Mouse (Mus musculus) forebrain, embryonic 14.5 days (tissue): ENCODE results near the gene Bcl10. TPM values are rescaled to one million over a fixed set of nuclear protein-coding genes. Genes with fewer than 3 reads are reported as not detected.

Source experiments
- ATAC-seq: fragments of 200-750 bp; cut with Nextera tagmentation; 2 replicates; pipeline ENCODE4 v1.8.0; 2017; ENCODE audit warnings: mild to moderate bottlenecking, moderate library complexity
- DNase-seq: peaks from one replicate; pipeline ENCODE4 v3.0.0-alpha.2; 2015; ENCODE audit warnings: low spot score
- H3K27ac ChIP-seq: fragments of 300-500 bp; sonication (generic); 2 replicates; pipeline ENCODE4 v1.5.1; 2014; ENCODE audit warnings: low read depth, mild to moderate bottlenecking, control low read depth, low read length, moderate library complexity
- H3K27me3 ChIP-seq: fragments of 300-500 bp; sonication (generic); replicated peaks from 2 replicates; pipeline ENCODE4 v1.6.1; 2014; ENCODE audit warnings: low read length, control low read depth, mixed read lengths; ENCODE audit not compliant: control insufficient read depth, insufficient read depth
- H3K36me3 ChIP-seq: fragments of 300-500 bp; sonication (generic); 2 replicates; pipeline ENCODE4 v1.6.1; 2014; ENCODE audit warnings: low read length, control low read depth; ENCODE audit not compliant: control insufficient read depth, insufficient read depth
- H3K4me1 ChIP-seq: fragments of 300-500 bp; sonication (generic); 2 replicates; pipeline ENCODE4 v1.6.1; 2014; ENCODE audit warnings: antibody characterized with exemption, low read length, control low read depth; ENCODE audit not compliant: control insufficient read depth, insufficient read depth
- H3K4me2 ChIP-seq: fragments of 300-500 bp; sonication (generic); 2 replicates; pipeline ENCODE4 v1.6.1; 2014; ENCODE audit warnings: mild to moderate bottlenecking, control low read depth, low read length
- H3K4me3 ChIP-seq: fragments of 300-500 bp; sonication (generic); 2 replicates; pipeline ENCODE4 v1.5.1; 2014; ENCODE audit warnings: low read depth, low read length, control low read depth
- H3K9ac ChIP-seq: fragments of 300-500 bp; sonication (generic); 2 replicates; pipeline ENCODE4 v1.6.1; 2014; ENCODE audit warnings: mild to moderate bottlenecking, low read length, control low read depth, moderate library complexity
- H3K9me3 ChIP-seq: fragments of 300-500 bp; sonication (generic); replicated peaks from 2 replicates; pipeline ENCODE4 v1.6.1; 2016; ENCODE audit warnings: low read length, control low read depth, mixed read lengths; ENCODE audit not compliant: control insufficient read depth
- WGBS: fragments of 180-500 bp; shearing (Covaris S2); extraction: QIAGEN DNeasy Blood & Tissue Kit; methylation state at CpG from one replicate; pipeline ENCODE4 v1.1.7; 2014; 5-methylcytosine and 5-hydroxymethylcytosine counted together
- polyA plus RNA-seq: library from polyadenylated mRNA; unstranded; fragments of >200 nt; fragmentation: Nextera tagmentation; extraction: Ambion mirVana; gene quantifications from 2 replicates; pipeline ENCODE4 v1.2.1, GENCODE M21; 2014

The Bcl10 gene
- polyA plus RNA-seq, 1 experiment from 2014 or later = 41.7 TPM

GRCm38 (mm10) chr3:145923874-145924577, 1.4 kb downstream of the Bcl10 start:
- WGBS = under 1% methylated on average over 56 of the region's 58 CpGs
- peak overlapping the region; percentile 74 for H3K4me2 ChIP-seq
- H3K9me3 ChIP-seq = no peaks in the 10 kb centered on the region
- peak overlapping the region; percentile 82 for H3K9ac ChIP-seq
- H3K36me3 ChIP-seq = peaks cover 6% of the 10 kb centered on the region
- peak overlapping the region; percentile 80 for H3K4me3 ChIP-seq
- H3K4me1 ChIP-seq = peaks cover 9% of the 10 kb centered on the region
- no peaks in the 10 kb centered on the region for H3K27me3 ChIP-seq
- peak; percentile 100 for DNase-seq
- ATAC-seq = peak; percentile 100
- peak overlapping the region; percentile 90 for H3K27ac ChIP-seq

GRCm38 (mm10) chr3:145924649-145925337, 2.2 kb downstream of the Bcl10 start:
- H3K36me3 ChIP-seq = peaks cover 6% of the 10 kb centered on the region
- H3K27ac ChIP-seq = peak overlapping the region; percentile 90
- H3K4me3 ChIP-seq = peak overlapping the region; percentile 80
- peaks cover 9% of the 10 kb centered on the region for H3K4me1 ChIP-seq
- peak overlapping the region; percentile 74 for H3K4me2 ChIP-seq
- H3K9me3 ChIP-seq = no peaks in the 10 kb centered on the region
- no peaks in the 10 kb centered on the region for H3K27me3 ChIP-seq
- DNase-seq = peak; percentile 56
- peak overlapping the region; percentile 82 for H3K9ac ChIP-seq
- WGBS = 5% methylated on average over 39 of the region's 39 CpGs
- peak; percentile 17 for ATAC-seq

- peak overlapping the region; percentile 82; the same call in 1 of the 2 replicates for H3K9ac ChIP-seq
Observed at GRCm38 (mm10) chr3:145925506-145925905, 2.9 kb downstream of the Bcl10 start.

GRCm38 (mm10) chr3:145929525-145930400, 7.2 kb downstream of the Bcl10 start:
- ATAC-seq (no peak), DNase-seq (no peak)
- Histone ChIP-seq H3K27me3 (no peaks in the 10 kb centered on the region), H3K9me3 (no peaks in the 10 kb centered on the region), H3K4me1 (peaks cover 9% of the 10 kb centered on the region), H3K27ac (no peak overlapping the region), H3K4me2 (no peak overlapping the region), H3K9ac (no peak overlapping the region), H3K4me3 (no peak overlapping the region), H3K36me3 (peaks cover 41% of the 10 kb centered on the region)
- 82% methylated on average over 7 of the region's 7 CpGs for WGBS

More at GRCm38 (mm10) chr3:145925506-145925905, 2.9 kb downstream of the Bcl10 start:
- H3K4me2 ChIP-seq = peak overlapping the region; percentile 74
- H3K27me3 ChIP-seq = no peaks in the 10 kb centered on the region
- H3K36me3 ChIP-seq = peaks cover 8% of the 10 kb centered on the region
- peak overlapping the region; percentile 80 for H3K4me3 ChIP-seq
- WGBS = 76% methylated on average over 5 of the region's 5 CpGs
- H3K4me1 ChIP-seq = peaks cover 9% of the 10 kb centered on the region
- DNase-seq (no peak), ATAC-seq (no peak)
- no peaks in the 10 kb centered on the region for H3K9me3 ChIP-seq
- no peak overlapping the region for H3K27ac ChIP-seq

- 89% methylated on average over 9 of the region's 9 CpGs for WGBS
- ATAC-seq = no peak
- Histone ChIP-seq H3K4me3 (no peak overlapping the region), H3K27me3 (no peaks in the 10 kb centered on the region), H3K4me2 (no peak overlapping the region), H3K9me3 (no peaks in the 10 kb centered on the region), H3K36me3 (peaks cover 36% of the 10 kb centered on the region), H3K27ac (no peak overlapping the region), H3K9ac (no peak overlapping the region), H3K4me1 (peaks cover 2% of the 10 kb centered on the region; the same call in 1 of the 2 replicates)
- no peak for DNase-seq
Observed at GRCm38 (mm10) chr3:145933845-145934244, 11.2 kb downstream of the Bcl10 start.

GRCm38 (mm10) chr3:145937505-145938404, 15.2 kb downstream of the Bcl10 start, which contains the start of gene 2410004B18Rik:
Gene 2410004B18Rik (plus strand): TSS chr3:145938014.
- ATAC-seq (peak; percentile 97), DNase-seq (peak; percentile 95)
- peak within 1 kb of the TSS; percentile 98 for H3K4me3 ChIP-seq
- 1% methylated on average over 59 of the region's 70 CpGs for WGBS
- peak within 1 kb of the TSS; percentile 58; the same call in 1 of the 2 replicates for H3K27ac ChIP-seq
- peaks cover 10% of the 10 kb centered on the region for H3K4me1 ChIP-seq
- H3K9me3 ChIP-seq = no peaks in the 10 kb centered on the region
- no peaks in the 10 kb centered on the region for H3K27me3 ChIP-seq
- H3K36me3 ChIP-seq = peaks cover 40% of the 10 kb centered on the region
- peak within 1 kb of the TSS; percentile 67 for H3K4me2 ChIP-seq
- H3K9ac ChIP-seq = peak within 1 kb of the TSS; percentile 93

- WGBS = 25% methylated on average over 40 of the region's 50 CpGs
- Histone ChIP-seq H3K4me3 (peak overlapping the region; percentile 98), H3K9me3 (no peaks in the 10 kb centered on the region), H3K27me3 (no peaks in the 10 kb centered on the region), H3K4me1 (peaks cover 10% of the 10 kb centered on the region), H3K4me2 (peak overlapping the region; percentile 67), H3K9ac (peak overlapping the region; percentile 93), H3K27ac (peak overlapping the region; percentile 58; the same call in 1 of the 2 replicates), H3K36me3 (peaks cover 37% of the 10 kb centered on the region)
- ATAC-seq (peak; percentile 25; the same call in 1 of the 2 replicates), DNase-seq (peak; percentile 25)
Observed at GRCm38 (mm10) chr3:145938405-145939349, 16.1 kb downstream of the Bcl10 start.
